Mouse (Mus musculus): ENCODE data around the gene Peli2.
A peak's percentile ranks its signal among the peaks of the same experiment; 100 is the strongest.

Gene Peli2

GRCm38 (mm10) chr14:48190946-48191345 is 70.3 kb downstream of the Peli2 start:
- DNase-seq (ENCODE audit: low spot score in 2 of 2): no peak

GRCm38 (mm10) chr14:48191925-48192324 is 71.3 kb downstream of the Peli2 start:
- no peak for DNase-seq (ENCODE audit: low spot score in 2 of 2)

- DNase-seq (ENCODE audit: low spot score in 2 of 2): no peak
Measured at GRCm38 (mm10) chr14:48196804-48197203, 76.2 kb downstream of the Peli2 start.

- DNase-seq (ENCODE audit: low spot score in 2 of 2): no peak
Measured at GRCm38 (mm10) chr14:48197287-48197686, 76.7 kb downstream of the Peli2 start.

- DNase-seq (ENCODE audit: low spot score in 2 of 2): no peak
Measured at GRCm38 (mm10) chr14:48198190-48198954, 77.7 kb downstream of the Peli2 start.

GRCm38 (mm10) chr14:48198957-48199356 is 78.3 kb downstream of the Peli2 start:
- no peak for DNase-seq (ENCODE audit: low spot score in 2 of 2)

- no peak for DNase-seq (ENCODE audit: low spot score in 2 of 2)
Measured at GRCm38 (mm10) chr14:48199506-48199905, 78.9 kb downstream of the Peli2 start.

- no peak for DNase-seq (ENCODE audit: low spot score in 2 of 2)
Measured at GRCm38 (mm10) chr14:48200291-48200690, 79.7 kb downstream of the Peli2 start.

- no peak for DNase-seq (ENCODE audit: low spot score in 2 of 2)
Measured at GRCm38 (mm10) chr14:48200788-48201187, 80.2 kb downstream of the Peli2 start.

- DNase-seq (ENCODE audit: low spot score in 2 of 2): no peak
Measured at GRCm38 (mm10) chr14:48201403-48201802, 80.8 kb downstream of the Peli2 start.

- DNase-seq (ENCODE audit: low spot score in 2 of 2): no peak
Measured at GRCm38 (mm10) chr14:48202096-48203036, 81.7 kb downstream of the Peli2 start.

GRCm38 (mm10) chr14:48205044-48205443 is 84.4 kb downstream of the Peli2 start:
- DNase-seq (ENCODE audit: low spot score in 2 of 2): no peak

- no peak for DNase-seq (ENCODE audit: low spot score in 2 of 2)
Measured at GRCm38 (mm10) chr14:48205635-48206034, 85.0 kb downstream of the Peli2 start.

- peak; percentile 61 to 69 for DNase-seq (ENCODE audit: low spot score in 2 of 2)
Measured at GRCm38 (mm10) chr14:48207119-48207518, 86.5 kb downstream of the Peli2 start.

- DNase-seq (ENCODE audit: low spot score in 2 of 2): no peak
Measured at GRCm38 (mm10) chr14:48207746-48208640, 87.4 kb downstream of the Peli2 start.

- no peak for DNase-seq (ENCODE audit: low spot score in 2 of 2)
Measured at GRCm38 (mm10) chr14:48209436-48209835, 88.8 kb downstream of the Peli2 start.

- DNase-seq (ENCODE audit: low spot score in 2 of 2): no peak
Measured at GRCm38 (mm10) chr14:48210089-48210488, 89.5 kb downstream of the Peli2 start.

GRCm38 (mm10) chr14:48211526-48211925 is 90.9 kb downstream of the Peli2 start:
- no peak for DNase-seq (ENCODE audit: low spot score in 2 of 2)

GRCm38 (mm10) chr14:48212839-48213238 is 92.2 kb downstream of the Peli2 start:
- DNase-seq (ENCODE audit: low spot score in 2 of 2): peak in 1 of 2 experiments; percentile 29

GRCm38 (mm10) chr14:48213593-48213992 is 93.0 kb downstream of the Peli2 start:
- no peak for DNase-seq (ENCODE audit: low spot score in 2 of 2)

GRCm38 (mm10) chr14:48222051-48222450 is 101.4 kb downstream of the Peli2 start:
- no peak for DNase-seq (ENCODE audit: low spot score in 2 of 2)

- no peak for DNase-seq (ENCODE audit: low spot score in 2 of 2)
Measured at GRCm38 (mm10) chr14:48222684-48223083, 102.1 kb downstream of the Peli2 start.
